Mouse (Mus musculus): Measurements from ENCODE around the gene Ccl6. TPM values are rescaled to one million over a fixed set of nuclear protein-coding genes. Genes with fewer than 3 reads are reported as not detected.

The Ccl6 gene
- total and polyA plus RNA-seq, 2 experiments from 2014 or later = 3.5 to 5.0 TPM

GRCm38 (mm10) chr11:83618238-83618637 lies 25.4 kb upstream of the Ccl6 start:
- H3K4me3 ChIP-seq (ENCODE audit: low read depth, low read length) = no peak overlapping the region
- H3K27ac ChIP-seq (ENCODE audit: low read depth, low read length) = no peak overlapping the region
- 51% methylated on average over 5 of the region's 5 CpGs for WGBS
- no peaks in the 10 kb centered on the region for H3K4me1 ChIP-seq (ENCODE audit: insufficient read depth)
- no peaks in the 10 kb centered on the region for H3K36me3 ChIP-seq (ENCODE audit: insufficient read depth)
- no peak overlapping the region for H3K9ac ChIP-seq
- TF ChIP-seq CTCF (IDR thresholded peaks at IDR 0.05; ENCODE audit: low read depth) = no peak
- no peaks in the 10 kb centered on the region for H3K9me3 ChIP-seq (ENCODE audit: low read length)
- H3K27me3 ChIP-seq (ENCODE audit: insufficient read depth, low read length) = no peaks in the 10 kb centered on the region
- no peak overlapping the region for H3K4me2 ChIP-seq (ENCODE audit: low read depth)
- DNase-seq = no peak
- ATAC-seq = no peak

- ATAC-seq = no peak
- no peak overlapping the region for H3K27ac ChIP-seq (ENCODE audit: low read depth, low read length)
Observed at GRCm38 (mm10) chr11:83616586-83616985, 23.7 kb upstream of the Ccl6 start.

GRCm38 (mm10) chr11:83610900-83611299 lies 18.0 kb upstream of the Ccl6 start:
- no peaks in the 10 kb centered on the region for H3K9me3 ChIP-seq (ENCODE audit: low read length)
- 69% methylated on average over 2 of the region's 2 CpGs for WGBS
- H3K27ac ChIP-seq (ENCODE audit: low read depth, low read length) = no peak overlapping the region
- DNase-seq (no peak), ATAC-seq (no peak)
- H3K4me2 ChIP-seq (ENCODE audit: low read depth) = no peak overlapping the region
- no peak overlapping the region for H3K9ac ChIP-seq
- H3K36me3 ChIP-seq (ENCODE audit: insufficient read depth) = no peaks in the 10 kb centered on the region
- H3K27me3 ChIP-seq (ENCODE audit: insufficient read depth, low read length) = no peaks in the 10 kb centered on the region
- TF ChIP-seq CTCF (IDR thresholded peaks at IDR 0.05; ENCODE audit: low read depth) = no peak
- H3K4me1 ChIP-seq (ENCODE audit: insufficient read depth) = no peaks in the 10 kb centered on the region
- H3K4me3 ChIP-seq (ENCODE audit: low read depth, low read length) = no peak overlapping the region

More at GRCm38 (mm10) chr11:83616586-83616985, 23.7 kb upstream of the Ccl6 start:
- Histone ChIP-seq H3K4me2 (ENCODE audit: low read depth) (no peak overlapping the region), H3K36me3 (ENCODE audit: insufficient read depth) (no peaks in the 10 kb centered on the region), H3K9ac (no peak overlapping the region), H3K9me3 (ENCODE audit: low read length) (no peaks in the 10 kb centered on the region), H3K4me1 (ENCODE audit: insufficient read depth) (no peaks in the 10 kb centered on the region), H3K4me3 (ENCODE audit: low read depth, low read length) (no peak overlapping the region), H3K27me3 (ENCODE audit: insufficient read depth, low read length) (no peaks in the 10 kb centered on the region)
- DNase-seq = no peak
- 96% methylated on average over 1 of the region's 1 CpGs for WGBS
- no peak for TF ChIP-seq CTCF (IDR thresholded peaks at IDR 0.05; ENCODE audit: low read depth)

DNA sequence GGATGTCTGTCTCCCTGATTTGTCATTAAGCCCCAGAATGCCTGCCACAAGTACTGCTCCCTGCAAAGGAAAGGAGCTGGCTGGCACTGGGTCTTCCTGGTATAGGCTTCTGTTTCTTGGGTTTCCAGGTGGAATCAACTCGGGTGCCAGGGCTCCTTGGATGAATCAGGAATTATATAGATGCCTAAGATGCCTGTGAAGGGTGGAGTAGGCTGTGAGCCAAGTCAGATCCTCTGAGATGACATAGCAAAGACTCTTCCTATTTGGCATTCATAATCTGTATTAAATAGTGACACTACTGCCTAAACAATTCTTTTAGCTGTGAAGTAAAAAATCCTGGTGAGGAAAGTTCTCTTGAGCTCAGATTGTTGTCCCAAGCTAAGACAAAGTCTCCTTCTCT lies 13.5 kb upstream of the Ccl6 start:
- no peak overlapping the region for H3K4me3 ChIP-seq (ENCODE audit: low read depth, low read length)
- no peaks in the 10 kb centered on the region for H3K9me3 ChIP-seq (ENCODE audit: low read length)
- no peak overlapping the region for H3K4me2 ChIP-seq (ENCODE audit: low read depth)
- no peaks in the 10 kb centered on the region for H3K4me1 ChIP-seq (ENCODE audit: insufficient read depth)
- ATAC-seq (no peak), DNase-seq (no peak)
- no peak overlapping the region for H3K27ac ChIP-seq (ENCODE audit: low read depth, low read length)
- no peak overlapping the region for H3K9ac ChIP-seq
- no peaks in the 10 kb centered on the region for H3K36me3 ChIP-seq (ENCODE audit: insufficient read depth)
- H3K27me3 ChIP-seq (ENCODE audit: insufficient read depth, low read length) = no peaks in the 10 kb centered on the region
- no peak for TF ChIP-seq CTCF (IDR thresholded peaks at IDR 0.05; ENCODE audit: low read depth)
- WGBS = 35% methylated on average over 1 of the region's 1 CpGs

GRCm38 (mm10) chr11:83605535-83605934 lies 12.6 kb upstream of the Ccl6 start:
- H3K9me3 ChIP-seq (ENCODE audit: low read length) = no peaks in the 10 kb centered on the region
- TF ChIP-seq CTCF (IDR thresholded peaks at IDR 0.05; ENCODE audit: low read depth) = no peak
- DNase-seq = no peak
- WGBS = 94% methylated on average over 3 of the region's 3 CpGs
- no peak overlapping the region for H3K4me3 ChIP-seq (ENCODE audit: low read depth, low read length)
- H3K9ac ChIP-seq = no peak overlapping the region
- H3K4me1 ChIP-seq (ENCODE audit: insufficient read depth) = no peaks in the 10 kb centered on the region
- no peaks in the 10 kb centered on the region for H3K36me3 ChIP-seq (ENCODE audit: insufficient read depth)
- H3K4me2 ChIP-seq (ENCODE audit: low read depth) = no peak overlapping the region
- no peaks in the 10 kb centered on the region for H3K27me3 ChIP-seq (ENCODE audit: insufficient read depth, low read length)
- ATAC-seq = no peak
- H3K27ac ChIP-seq (ENCODE audit: low read depth, low read length) = no peak overlapping the region

DNA sequence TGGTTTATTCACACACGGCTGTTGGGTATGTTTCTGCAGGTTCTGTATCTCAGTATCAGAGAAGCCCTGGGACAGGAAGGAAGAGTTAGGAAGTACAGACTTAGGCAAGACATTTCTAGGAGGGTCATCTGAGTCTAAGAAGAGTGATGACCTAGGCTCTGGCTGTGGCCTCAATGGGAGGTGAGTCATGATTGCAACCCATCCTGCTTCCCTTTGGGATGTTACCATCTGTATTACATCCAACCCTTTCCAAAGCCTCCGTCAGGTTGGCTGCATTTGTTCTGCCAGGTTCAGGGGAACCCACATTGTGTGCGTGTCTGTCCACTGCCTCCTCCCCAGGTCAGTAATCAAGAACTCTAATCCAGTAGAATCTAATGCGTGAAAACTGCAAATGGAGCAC lies 11.8 kb upstream of the Ccl6 start:
- no peaks in the 10 kb centered on the region for H3K27me3 ChIP-seq (ENCODE audit: insufficient read depth, low read length)
- no peak for TF ChIP-seq CTCF (IDR thresholded peaks at IDR 0.05; ENCODE audit: low read depth)
- H3K9me3 ChIP-seq (ENCODE audit: low read length) = no peaks in the 10 kb centered on the region
- no peak overlapping the region for H3K4me3 ChIP-seq (ENCODE audit: low read depth, low read length)
- WGBS = 90% methylated on average over 4 of the region's 4 CpGs
- no peak overlapping the region for H3K27ac ChIP-seq (ENCODE audit: low read depth, low read length)
- no peak for ATAC-seq
- H3K4me2 ChIP-seq (ENCODE audit: low read depth) = no peak overlapping the region
- DNase-seq = no peak
- no peaks in the 10 kb centered on the region for H3K36me3 ChIP-seq (ENCODE audit: insufficient read depth)
- no peak overlapping the region for H3K9ac ChIP-seq
- no peaks in the 10 kb centered on the region for H3K4me1 ChIP-seq (ENCODE audit: insufficient read depth)

DNA sequence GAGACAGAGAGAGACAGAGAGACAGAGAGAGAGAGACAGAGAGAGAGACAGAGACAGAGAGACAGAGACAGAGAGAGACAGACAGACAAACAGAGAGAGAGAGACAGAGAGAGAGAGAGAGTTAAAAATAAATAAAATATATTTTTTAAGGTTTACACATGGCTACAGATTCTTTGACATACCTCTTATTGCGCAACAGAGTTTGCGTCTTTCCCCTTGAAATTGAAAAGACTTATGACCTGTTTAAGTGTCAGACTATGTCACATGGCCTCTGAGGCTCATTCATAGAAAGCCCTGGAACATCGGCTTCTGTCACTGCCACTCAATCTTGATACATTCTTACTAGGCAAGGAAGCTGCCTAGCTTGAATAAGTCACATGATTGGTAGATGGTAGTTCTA lies 10.5 kb upstream of the Ccl6 start:
- no peak for DNase-seq
- no peak for ATAC-seq
- WGBS = 96% methylated on average over 3 of the region's 3 CpGs
- Histone ChIP-seq H3K4me3 (ENCODE audit: low read depth, low read length) (no peak overlapping the region), H3K9me3 (ENCODE audit: low read length) (no peaks in the 10 kb centered on the region), H3K27me3 (ENCODE audit: insufficient read depth, low read length) (no peaks in the 10 kb centered on the region), H3K4me1 (ENCODE audit: insufficient read depth) (no peaks in the 10 kb centered on the region), H3K27ac (ENCODE audit: low read depth, low read length) (no peak overlapping the region), H3K36me3 (ENCODE audit: insufficient read depth) (no peaks in the 10 kb centered on the region), H3K9ac (no peak overlapping the region), H3K4me2 (ENCODE audit: low read depth) (no peak overlapping the region)
- no peak for TF ChIP-seq CTCF (IDR thresholded peaks at IDR 0.05; ENCODE audit: low read depth)

DNA sequence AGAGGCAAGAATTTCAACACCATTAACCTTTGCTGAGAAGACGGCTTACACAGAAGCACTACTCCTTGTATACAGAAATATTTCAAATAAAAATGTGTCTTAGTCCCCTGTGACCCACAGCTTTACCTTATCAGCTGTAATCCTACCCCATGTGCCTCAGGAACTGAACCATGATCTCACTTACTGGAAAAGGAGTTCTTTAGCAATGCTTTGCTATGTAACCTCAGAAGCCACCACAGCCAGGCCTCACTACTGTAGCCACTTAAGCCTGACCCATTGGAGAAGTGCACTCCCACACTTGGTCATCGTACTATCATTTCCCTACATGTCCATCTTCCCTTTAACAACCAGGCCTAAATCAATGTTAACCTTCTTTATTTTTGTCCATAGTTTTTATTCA lies 7.7 kb upstream of the Ccl6 start:
- no peak overlapping the region for H3K4me2 ChIP-seq (ENCODE audit: low read depth)
- no peaks in the 10 kb centered on the region for H3K9me3 ChIP-seq (ENCODE audit: low read length)
- H3K4me1 ChIP-seq (ENCODE audit: insufficient read depth) = no peaks in the 10 kb centered on the region
- 89% methylated on average over 2 of the region's 2 CpGs for WGBS
- no peaks in the 10 kb centered on the region for H3K36me3 ChIP-seq (ENCODE audit: insufficient read depth)
- no peak overlapping the region for H3K4me3 ChIP-seq (ENCODE audit: low read depth, low read length)
- no peak for TF ChIP-seq CTCF (IDR thresholded peaks at IDR 0.05; ENCODE audit: low read depth)
- no peak overlapping the region for H3K9ac ChIP-seq
- no peak overlapping the region for H3K27ac ChIP-seq (ENCODE audit: low read depth, low read length)
- no peak for ATAC-seq
- H3K27me3 ChIP-seq (ENCODE audit: insufficient read depth, low read length) = no peaks in the 10 kb centered on the region
- no peak for DNase-seq
